In the genomic region with DNA sequence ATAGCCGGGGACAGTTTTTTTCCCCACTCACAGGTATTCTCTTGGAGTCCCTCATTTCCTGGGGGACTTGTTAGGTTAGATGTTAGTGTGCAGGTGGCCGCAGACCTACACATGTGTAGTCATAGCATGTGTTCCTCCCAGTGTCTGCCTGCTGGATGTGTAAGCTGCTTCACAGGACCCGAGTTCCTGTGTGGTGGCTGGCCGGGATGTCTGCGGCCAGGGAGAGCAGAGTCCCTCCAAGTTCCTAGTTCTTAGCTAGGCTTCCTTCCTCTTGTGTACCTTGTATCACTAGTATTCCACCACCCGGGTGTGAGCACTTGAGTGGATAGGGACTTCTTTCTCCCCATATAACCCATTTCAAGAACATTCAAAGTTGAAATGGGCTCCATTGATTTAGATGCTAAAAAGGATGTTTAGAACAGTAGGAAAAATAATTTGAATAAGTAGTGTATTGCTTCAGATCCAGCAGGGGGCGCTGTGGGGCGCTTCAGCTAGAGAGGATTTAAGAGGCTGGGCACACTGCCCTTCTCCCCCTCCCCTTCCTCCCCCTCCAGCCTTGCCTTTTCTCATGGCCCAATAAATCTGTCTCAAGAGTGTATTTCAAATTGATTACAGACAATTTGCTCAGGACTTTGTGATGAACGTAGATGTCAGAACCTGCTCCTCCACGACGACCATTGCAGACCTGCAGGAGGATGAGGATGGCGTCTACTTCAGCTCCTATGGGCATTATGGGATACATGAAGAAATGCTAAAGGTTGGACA, we compare ENCODE assay signal across 8 mouse cellular contexts. TPM values are rescaled to one million over a fixed set of nuclear protein-coding genes. Genes with fewer than 3 reads are reported as not detected.
A peak's percentile ranks its signal among the peaks of the same experiment; 100 is the strongest.
DNase-seq lines count a peak whose midpoint lies in the region; ATAC-seq and TF ChIP-seq lines count a peak whose summit lies in the region.

No protein-coding gene starts in this region.

- no peaks in the 10 kb centered on the region for H3K4me1 ChIP-seq in heart, adult 2 months (ENCODE audit: control insufficient read depth, insufficient read depth, low read length)

- TF ChIP-seq POLR2A in heart, adult 2 months (IDR thresholded peaks at IDR 0.05; ENCODE audit: insufficient read depth, low read depth, low read length) = no peak

- no peaks in the 10 kb centered on the region; the same call in 1 of the 2 replicates for H3K36me3 ChIP-seq in heart, adult 2 months (ENCODE audit: control insufficient read depth, insufficient read depth, low read length)

- no peaks in the 10 kb centered on the region for H3K27me3 ChIP-seq in heart, adult 2 months (ENCODE audit: control insufficient read depth, insufficient read depth, low read length)

- H3K9ac ChIP-seq in heart, adult 2 months (ENCODE audit: low read depth, low read length) = no peak overlapping the region

- peak; percentile 75 for ATAC-seq in erythroblast, adult 5-6 weeks (replicated peaks; ENCODE audit: low FRiP score, poor library complexity, severe bottlenecking)

- intact Hi-C loops in heart, adult 2 months (cut with DNase I) = no loop called here

- peak; percentile 80 for TF ChIP-seq CTCF in heart, adult 2 months (IDR thresholded peaks at IDR 0.05)

- H3K79me2 ChIP-seq in heart, adult 2 months (replicated peaks; ENCODE audit: control insufficient read depth, insufficient read depth, low read length) = no peaks in the 10 kb centered on the region

- WGBS in heart, adult 2 months = 72% methylated on average over 12 of the region's 12 CpGs

- DNase-seq in heart, adult 2 months = peak; percentile 24 to 47
- DNase-seq in heart, adult 8-10 months (ENCODE audit: low spot score) = no peak
- peak; percentile 80 for DNase-seq in 416B (ENCODE audit: low read depth)
- DNase-seq in adrenal gland, postnatal 10 days = peak; percentile 83
- peak; percentile 78 for DNase-seq in induced T-regulatory cell, adult 2 months (ENCODE audit: low read depth)
- peak; percentile 51 to 62 for DNase-seq in lung, postnatal 4 days
- DNase-seq in spleen, postnatal 4 days (ENCODE audit: low spot score in 2 of 2) = peak; percentile 28 to 79

- H3K27ac ChIP-seq in heart, adult 2 months = no peak overlapping the region

- H3K4me3 ChIP-seq in heart, adult 2 months = no peak overlapping the region

- no peak for TF ChIP-seq EP300 in heart, adult 2 months (IDR thresholded peaks at IDR 0.05; ENCODE audit: insufficient read depth, low read depth, low read length)

RNA-seq across cellular contexts. Expression of gene Prmt3, which starts 8.7 kb away (rescaled TPM):
- 10 to 100 TPM; 12.5 to 14.3 TPM for total RNA-seq in heart, adult 2 months (2021)
- polyA plus RNA-seq in heart, adult 2 months (2012; rRNA removed) = 10.1 and 13.8 TPM in 2 replicates
- total RNA-seq in heart, adult 8-10 months (2022) = 10 to 100 TPM; 12.7 to 17.0 (median 15.7) TPM
- 10 to 100 TPM; 23.2 to 26.7 TPM for total RNA-seq in adrenal gland, postnatal 10 days (2021)
- total RNA-seq in erythroblast, adult 5-6 weeks (2015; ENCODE audit: low replicate concordance) = 10.2 and 17.3 TPM in 2 replicates
- 11.6 and 21.5 TPM in 2 replicates for total RNA-seq in erythroblast, adult 5-6 weeks (2017; ENCODE audit: low replicate concordance)

RNA-seq across cellular contexts. Expression of gene Htatip2, which starts 27.9 kb away (rescaled TPM):
- total RNA-seq in heart, adult 2 months (2021) = 10 to 100 TPM; 13.3 to 16.9 TPM
- polyA plus RNA-seq in heart, adult 2 months (2012; rRNA removed) = 8.2 and 9.0 TPM in 2 replicates
- total RNA-seq in heart, adult 8-10 months (2022) = 10 to 100 TPM; 20.8 to 28.2 (median 24.6) TPM
- 10 to 100 TPM; 16.1 to 17.7 TPM for total RNA-seq in adrenal gland, postnatal 10 days (2021)
- total RNA-seq in erythroblast, adult 5-6 weeks (2015; ENCODE audit: low replicate concordance) = 37.2 and 48.2 TPM in 2 replicates
- 40.9 and 85.6 TPM in 2 replicates for total RNA-seq in erythroblast, adult 5-6 weeks (2017; ENCODE audit: low replicate concordance)
